Mouse (Mus musculus) hindbrain, embryonic 16.5 days (tissue): ENCODE measurements around the gene Grb10. TPM values are rescaled to one million over a fixed set of nuclear protein-coding genes. Genes with fewer than 3 reads are reported as not detected.

ENCODE experiments used
- ATAC-seq: fragments of 200-750 bp; cut with Nextera tagmentation; 2 replicates; pipeline ENCODE4 v1.8.0; 2017; ENCODE audit warnings: moderate TSS enrichment, moderate library complexity
- H3K27ac ChIP-seq: fragments of 300-500 bp; sonication (generic); 2 replicates; pipeline ENCODE4 v1.5.1; 2014; ENCODE audit warnings: low read depth, mild to moderate bottlenecking, control low read depth, low read length, moderate library complexity
- H3K27me3 ChIP-seq: fragments of 300-500 bp; sonication (generic); replicated peaks from 2 replicates; pipeline ENCODE4 v1.6.1; 2014; ENCODE audit warnings: low read length; ENCODE audit not compliant: control insufficient read depth, insufficient read depth
- H3K36me3 ChIP-seq: fragments of 300-500 bp; sonication (generic); 2 replicates; pipeline ENCODE4 v1.6.1; 2014; ENCODE audit warnings: mild to moderate bottlenecking, low read length, moderate library complexity, mixed read lengths; ENCODE audit not compliant: control insufficient read depth, insufficient read depth
- H3K4me1 ChIP-seq: fragments of 300-500 bp; sonication (generic); 2 replicates; pipeline ENCODE4 v1.6.1; 2014; ENCODE audit warnings: low read depth, low read length; ENCODE audit not compliant: control insufficient read depth, insufficient read depth
- H3K4me2 ChIP-seq: fragments of 300-500 bp; sonication (generic); 2 replicates; pipeline ENCODE4 v1.6.1; 2014; ENCODE audit warnings: mild to moderate bottlenecking, low read length, control low read depth, moderate library complexity
- H3K4me3 ChIP-seq: fragments of 300-500 bp; sonication (generic); 2 replicates; pipeline ENCODE4 v1.5.1; 2014; ENCODE audit warnings: mild to moderate bottlenecking, low read length, control low read depth, moderate library complexity
- H3K9ac ChIP-seq: fragments of 300-500 bp; sonication (generic); 2 replicates; pipeline ENCODE4 v1.6.1; 2014; ENCODE audit warnings: low read depth, mild to moderate bottlenecking, control low read depth, low read length, moderate library complexity
- H3K9me3 ChIP-seq: fragments of 300-500 bp; sonication (generic); 2 replicates; pipeline ENCODE4 v1.6.1; 2014; ENCODE audit warnings: mild to moderate bottlenecking, low read length, moderate library complexity; ENCODE audit not compliant: control insufficient read depth
- WGBS: fragments of 180-500 bp; shearing (Covaris S2); extraction: QIAGEN DNeasy Blood & Tissue Kit; methylation state at CpG from one replicate; pipeline ENCODE4 v1.1.7; 2014; 5-methylcytosine and 5-hydroxymethylcytosine counted together
- polyA plus RNA-seq: library from polyadenylated mRNA; unstranded; fragments of >200 nt; fragmentation: Nextera tagmentation; extraction: Ambion mirVana; gene quantifications from 2 replicates; pipeline ENCODE4 v1.2.1, GENCODE M21; 2015

Grb10 gene
- polyA plus RNA-seq, 1 experiment from 2014 or later = 72.7 TPM

DNA sequence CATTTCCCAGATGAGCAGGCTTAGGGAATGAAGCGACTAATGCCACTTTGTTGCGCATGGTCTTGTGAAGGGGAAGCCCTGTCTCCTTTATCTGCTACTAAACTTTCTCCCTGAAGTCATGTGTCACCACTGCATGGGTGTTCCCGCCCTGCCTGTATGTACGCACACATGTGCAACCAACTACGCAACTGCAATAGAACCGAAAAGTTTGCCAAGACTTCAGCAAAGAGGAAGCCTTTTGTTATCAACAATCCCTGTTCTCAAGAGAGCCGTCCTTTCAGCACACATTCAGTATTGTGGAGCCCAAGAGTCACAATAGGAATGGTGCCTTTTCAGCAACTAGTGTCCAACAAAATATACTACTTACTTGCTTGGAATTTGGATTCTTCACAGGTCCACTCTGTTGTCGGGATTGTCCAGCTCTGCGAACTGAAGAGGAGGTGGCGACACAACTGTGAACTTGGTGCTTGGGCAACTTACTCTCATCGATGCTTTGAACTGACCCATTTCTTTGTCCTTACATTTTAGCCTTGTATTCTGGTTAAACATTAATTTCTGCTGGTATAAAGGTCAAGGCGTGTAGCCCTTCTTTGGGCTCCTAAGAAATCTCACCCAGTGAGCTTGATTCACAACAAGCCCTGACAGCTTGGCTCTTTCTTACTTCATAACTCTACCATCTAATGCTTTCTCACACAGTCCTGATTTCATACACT lies 140.7 kb downstream of the Grb10 start, which contains the start of gene Ddc:
Gene Ddc (minus strand): TSS at position 500 of the 713 bp plus-strand sequence.
- no peak for ATAC-seq
- Histone ChIP-seq H3K27ac (no peak within 1 kb of the TSS), H3K4me2 (no peak within 1 kb of the TSS), H3K9ac (no peak within 1 kb of the TSS), H3K4me1 (no peaks in the 10 kb centered on the region), H3K9me3 (no peaks in the 10 kb centered on the region), H3K4me3 (no peak within 1 kb of the TSS), H3K36me3 (no peaks in the 10 kb centered on the region), H3K27me3 (no peaks in the 10 kb centered on the region)
- WGBS = 82% methylated on average over 12 of the region's 12 CpGs

DNA sequence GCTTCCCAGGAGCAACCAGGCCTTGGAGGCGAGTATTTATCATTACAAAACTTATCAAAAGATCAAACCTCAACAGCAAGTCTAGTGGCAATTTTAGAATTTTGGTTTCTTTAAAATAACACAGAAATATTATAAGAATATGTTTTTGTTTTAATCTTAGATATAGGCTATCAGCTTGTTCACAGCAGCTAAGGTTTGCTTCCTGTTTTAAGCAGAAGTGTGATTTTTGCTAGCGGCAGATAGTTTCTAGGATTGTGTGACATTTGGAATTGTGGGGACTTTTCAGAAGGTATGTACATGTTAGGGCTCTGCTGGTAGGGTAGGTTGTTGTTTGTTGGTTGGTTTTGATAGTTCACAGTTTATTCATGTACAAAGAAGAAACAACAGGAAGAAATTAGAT lies 143.0 kb downstream of the Grb10 start:
- WGBS = 95% methylated on average over 2 of the region's 2 CpGs
- no peak for ATAC-seq
- Histone ChIP-seq H3K9ac (no peak overlapping the region), H3K4me1 (no peaks in the 10 kb centered on the region), H3K4me3 (no peak overlapping the region), H3K27ac (no peak overlapping the region), H3K27me3 (no peaks in the 10 kb centered on the region), H3K36me3 (no peaks in the 10 kb centered on the region), H3K4me2 (no peak overlapping the region), H3K9me3 (no peaks in the 10 kb centered on the region)

DNA sequence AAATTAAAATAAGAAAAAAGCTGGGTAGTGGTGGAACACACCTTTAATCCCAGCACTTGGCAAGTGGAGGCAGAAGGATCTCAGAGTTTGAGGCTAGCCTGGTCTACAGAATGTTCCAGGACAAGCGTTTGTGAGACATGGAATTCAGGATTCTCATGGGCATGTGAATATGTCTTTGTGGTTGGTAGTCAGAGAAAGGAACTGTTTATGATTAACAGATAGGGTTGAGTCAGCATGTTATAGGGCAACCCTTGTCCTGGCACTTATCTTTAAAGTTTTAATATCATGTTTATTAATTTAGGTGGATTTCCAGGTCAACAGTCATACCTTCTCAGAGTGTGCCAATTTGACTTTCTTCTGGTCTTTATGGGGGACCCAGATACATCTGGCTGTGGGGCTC lies 144.7 kb downstream of the Grb10 start:
- WGBS = 83% methylated on average over 1 of the region's 1 CpGs

DNA sequence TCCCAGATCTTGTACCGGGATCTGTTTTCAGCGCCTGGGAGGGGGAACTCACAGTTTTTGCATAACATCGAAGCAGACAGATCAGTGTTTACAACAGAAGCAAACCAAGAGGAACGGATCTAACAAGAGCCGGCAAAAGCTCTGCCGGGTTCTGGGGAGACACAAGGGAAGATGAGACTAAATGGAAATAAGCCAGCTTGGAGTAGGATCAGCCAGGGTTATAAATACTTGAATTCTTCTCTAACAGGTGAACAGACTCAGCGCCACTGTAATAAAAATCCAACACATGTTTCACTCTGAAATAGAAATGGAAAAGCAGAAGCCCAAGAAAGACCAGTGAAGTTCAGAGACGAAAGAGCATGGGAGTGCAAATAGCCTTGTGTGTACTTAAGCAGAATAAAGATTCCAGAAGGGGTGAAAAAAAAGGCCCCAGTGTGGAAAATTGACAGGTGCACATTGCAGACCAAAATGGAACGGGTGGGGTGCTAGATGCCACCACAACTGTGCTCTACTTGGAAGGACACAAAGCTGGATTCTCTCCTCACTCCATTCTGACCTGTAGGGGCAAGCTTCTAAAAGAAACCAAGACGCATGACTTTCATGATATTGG lies 145.4 kb downstream of the Grb10 start:
- no peaks in the 10 kb centered on the region for H3K36me3 ChIP-seq
- H3K4me3 ChIP-seq = no peak overlapping the region
- no peak for ATAC-seq
- H3K4me2 ChIP-seq = no peak overlapping the region
- whole genome bisulfite sequencing = 58% methylated on average over 10 of the region's 10 CpGs
- no peak overlapping the region for H3K9ac ChIP-seq
- H3K9me3 ChIP-seq = no peaks in the 10 kb centered on the region
- no peak overlapping the region for H3K27ac ChIP-seq
- H3K27me3 ChIP-seq = no peaks in the 10 kb centered on the region
- no peaks in the 10 kb centered on the region for H3K4me1 ChIP-seq

More for the DNA sequence above, 144.7 kb downstream of the Grb10 start:
- no peak overlapping the region for H3K9ac ChIP-seq
- no peaks in the 10 kb centered on the region for H3K27me3 ChIP-seq
- no peak overlapping the region for H3K27ac ChIP-seq
- no peaks in the 10 kb centered on the region for H3K9me3 ChIP-seq
- no peak overlapping the region for H3K4me2 ChIP-seq
- no peak overlapping the region for H3K4me3 ChIP-seq
- no peaks in the 10 kb centered on the region for H3K4me1 ChIP-seq
- ATAC-seq = no peak
- no peaks in the 10 kb centered on the region for H3K36me3 ChIP-seq

DNA sequence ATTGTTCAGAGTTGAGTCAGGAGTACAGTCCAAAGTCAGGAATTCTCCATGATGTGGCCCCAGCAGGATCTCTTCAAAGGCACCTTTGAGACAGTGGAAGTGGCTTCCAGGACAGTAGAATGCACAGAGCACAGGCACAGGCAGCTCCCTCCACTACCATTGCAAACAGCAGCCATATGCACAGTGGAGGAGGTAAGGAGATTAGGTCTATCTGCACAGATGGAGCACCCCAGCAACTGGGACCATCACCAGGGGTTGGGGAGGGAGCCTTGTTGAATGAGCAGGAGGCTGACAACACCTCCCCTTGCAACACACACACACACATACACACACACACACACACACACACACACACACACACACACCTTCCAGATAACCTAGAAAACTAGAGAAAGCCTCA lies 146.7 kb downstream of the Grb10 start:
- no peak overlapping the region for H3K4me3 ChIP-seq
- H3K27ac ChIP-seq = no peak overlapping the region
- ATAC-seq = peak; percentile 50; the same call in 1 of the 2 replicates

DNA sequence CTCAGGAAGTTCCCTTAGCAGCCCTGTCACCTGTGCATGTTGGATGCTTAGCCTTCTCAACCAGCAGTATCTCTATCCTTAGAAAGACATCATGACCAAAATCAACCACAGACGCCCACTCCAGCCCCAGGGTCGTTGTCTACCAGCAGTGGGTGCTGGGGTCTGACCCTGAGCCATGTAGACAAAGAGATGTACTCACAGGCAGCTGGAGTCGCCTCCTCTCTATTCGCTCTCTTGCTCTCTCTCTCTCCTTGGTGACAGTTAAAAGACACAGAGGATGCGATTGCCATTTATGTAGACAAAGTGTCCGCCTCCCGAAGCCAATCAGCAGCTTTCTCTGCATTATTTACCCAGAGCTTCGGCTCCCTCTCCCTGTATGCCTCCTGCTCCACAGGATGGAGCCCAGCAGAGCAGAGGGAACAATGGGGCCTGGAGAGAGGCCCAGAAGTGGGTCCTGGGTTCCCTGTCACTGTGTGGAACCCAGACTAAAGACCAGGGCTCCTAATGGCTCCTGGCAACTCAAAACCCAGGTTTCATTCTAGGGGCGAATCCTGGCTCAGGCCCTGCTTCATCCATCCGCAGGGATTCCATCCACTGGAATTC lies 148.2 kb downstream of the Grb10 start:
- WGBS = 33% methylated on average over 10 of the region's 10 CpGs
- Histone ChIP-seq H3K27me3 (no peaks in the 10 kb centered on the region), H3K36me3 (no peaks in the 10 kb centered on the region), H3K9ac (no peak overlapping the region), H3K4me2 (no peak overlapping the region), H3K9me3 (no peaks in the 10 kb centered on the region), H3K4me1 (no peaks in the 10 kb centered on the region), H3K4me3 (no peak overlapping the region), H3K27ac (no peak overlapping the region)
- peak; percentile 62 for ATAC-seq

More for the DNA sequence above, 146.7 kb downstream of the Grb10 start:
- H3K4me2 ChIP-seq = no peak overlapping the region
- no peaks in the 10 kb centered on the region for H3K27me3 ChIP-seq
- H3K36me3 ChIP-seq = no peaks in the 10 kb centered on the region
- H3K4me1 ChIP-seq = no peaks in the 10 kb centered on the region
- H3K9me3 ChIP-seq = no peaks in the 10 kb centered on the region
- no peak overlapping the region for H3K9ac ChIP-seq

DNA sequence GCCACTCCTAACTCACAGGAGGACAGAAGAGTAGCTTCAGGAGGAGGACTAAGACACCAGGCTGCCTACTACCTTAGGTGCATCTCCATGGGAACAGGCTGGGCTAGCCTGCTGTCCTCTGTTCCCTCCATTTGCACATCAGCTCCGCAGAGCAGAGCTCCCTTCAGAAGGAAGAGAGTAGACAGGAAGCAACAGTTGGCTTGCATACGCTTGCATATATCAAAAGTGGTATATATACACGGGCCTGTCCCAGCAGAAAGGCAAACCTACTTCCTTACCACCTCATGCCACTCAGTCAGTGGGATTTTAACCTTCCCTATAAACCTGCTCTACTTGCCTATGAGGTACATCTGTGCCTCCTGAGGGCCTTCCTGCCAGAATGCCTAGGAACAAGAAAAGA lies 149.8 kb downstream of the Grb10 start:
- Histone ChIP-seq H3K4me1 (peaks cover 2% of the 10 kb centered on the region; the same call in 1 of the 2 replicates), H3K27me3 (no peaks in the 10 kb centered on the region), H3K4me2 (no peak overlapping the region), H3K4me3 (no peak overlapping the region), H3K9ac (no peak overlapping the region), H3K27ac (no peak overlapping the region), H3K9me3 (no peaks in the 10 kb centered on the region), H3K36me3 (no peaks in the 10 kb centered on the region)
- no peak for ATAC-seq
- WGBS = 92% methylated on average over 3 of the region's 3 CpGs

DNA sequence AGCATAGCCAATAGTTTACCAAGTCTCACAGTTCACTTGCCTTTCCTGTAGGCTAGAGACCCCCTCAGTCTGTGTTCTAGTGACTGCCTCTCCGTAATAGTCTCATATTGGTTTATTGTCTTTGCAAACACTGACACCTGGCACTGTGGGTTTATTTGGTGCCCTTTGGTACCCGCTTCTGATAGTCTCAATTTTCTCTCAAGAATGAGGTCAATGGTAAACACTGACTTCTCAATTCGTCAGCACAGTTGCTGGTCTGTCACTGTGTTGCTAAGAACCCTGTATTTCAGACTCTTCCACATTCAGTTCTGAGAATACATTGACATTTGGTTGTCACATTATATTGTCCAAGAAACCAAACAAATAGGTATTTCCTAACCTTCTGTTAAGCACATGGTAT lies 150.4 kb downstream of the Grb10 start:
- no peak overlapping the region for H3K4me2 ChIP-seq
- no peak for ATAC-seq
- H3K4me3 ChIP-seq = no peak overlapping the region
- WGBS = 78% methylated on average over 3 of the region's 3 CpGs
- no peaks in the 10 kb centered on the region for H3K27me3 ChIP-seq
- H3K36me3 ChIP-seq = no peaks in the 10 kb centered on the region
- no peak overlapping the region for H3K27ac ChIP-seq
- H3K4me1 ChIP-seq = peaks cover 2% of the 10 kb centered on the region; the same call in 1 of the 2 replicates
- no peak overlapping the region for H3K9ac ChIP-seq
- no peaks in the 10 kb centered on the region for H3K9me3 ChIP-seq

DNA sequence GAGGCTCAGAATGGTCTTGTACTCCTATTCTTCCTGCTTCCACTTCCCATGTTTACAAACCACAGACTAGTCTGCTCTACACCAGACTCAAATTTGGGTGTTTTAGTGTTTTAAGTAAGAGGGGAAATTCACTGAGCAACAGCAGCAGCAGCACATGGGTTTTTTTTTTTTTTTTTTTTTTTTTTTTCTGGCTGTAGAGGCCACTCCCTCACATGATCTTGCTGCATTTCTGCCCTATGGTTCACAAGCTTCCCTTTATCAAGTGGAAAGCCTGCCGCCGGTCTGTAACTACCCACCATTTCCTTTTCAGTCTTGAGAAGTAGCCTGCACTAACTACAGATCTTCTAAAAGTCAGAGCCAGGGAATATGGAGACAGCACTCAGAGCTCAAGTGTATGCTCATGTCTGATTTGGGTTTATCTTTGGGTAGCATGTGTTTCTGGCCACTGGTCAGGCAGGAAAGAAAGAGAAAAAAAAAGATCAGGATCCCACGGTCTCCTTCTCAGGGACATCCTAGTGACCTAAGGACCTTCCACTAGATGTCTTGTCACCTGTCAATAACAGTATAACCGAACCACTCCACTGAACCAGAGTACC lies 152.0 kb downstream of the Grb10 start:
- ATAC-seq = no peak
- Histone ChIP-seq H3K4me1 (peaks cover 2% of the 10 kb centered on the region; the same call in 1 of the 2 replicates), H3K27me3 (no peaks in the 10 kb centered on the region), H3K4me2 (no peak overlapping the region), H3K9me3 (no peaks in the 10 kb centered on the region), H3K36me3 (no peaks in the 10 kb centered on the region), H3K27ac (no peak overlapping the region), H3K9ac (no peak overlapping the region), H3K4me3 (no peak overlapping the region)
- WGBS = 42% methylated on average over 4 of the region's 4 CpGs
